Mouse (Mus musculus): ENCODE measurements at regions not wholly inside any gene's neighbourhood (a gene's known extent, or its start where the extent isn't known, plus 50 kb on each side); places are given as distances from the start of the nearest gene placed in this dataset.

DNA sequence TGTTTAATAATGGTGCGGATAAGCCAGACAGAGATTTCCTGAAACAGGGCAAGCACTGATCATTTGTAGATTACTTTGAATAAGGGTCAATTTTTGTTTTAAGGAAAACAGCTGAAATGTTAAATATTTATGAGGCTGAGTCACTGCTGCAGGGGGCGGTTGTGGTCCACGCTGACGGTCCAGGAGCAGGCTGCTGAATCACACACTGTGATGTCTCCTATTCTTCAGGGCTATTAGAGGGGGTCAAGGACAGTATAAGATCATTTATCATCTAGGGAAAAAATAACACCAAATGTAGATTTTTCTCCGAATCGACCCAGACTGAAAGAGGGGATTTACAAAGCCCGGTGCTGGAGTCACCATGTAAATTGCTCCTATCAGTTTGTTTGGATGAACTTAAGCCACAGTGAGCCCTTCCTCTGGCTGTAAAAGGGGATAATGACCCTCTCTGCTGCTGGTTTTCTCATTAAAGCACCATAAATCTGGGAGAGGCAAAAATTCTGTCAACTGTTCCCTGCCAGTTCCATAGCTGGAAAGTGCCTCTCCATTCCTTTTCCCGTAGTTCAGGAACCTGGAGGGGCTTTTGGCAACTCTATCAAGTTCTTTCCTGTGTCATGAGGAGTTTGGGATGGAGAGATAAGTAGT, 404.2 kb downstream of the Glrx3 start:
- TF ChIP-seq CTCF (IDR thresholded peaks at IDR 0.05; ENCODE audit: extremely low read depth, insufficient read depth, insufficient read length, insufficient replicate concordance): no peak
- TF ChIP-seq POLR2A (IDR thresholded peaks at IDR 0.05; ENCODE audit: low read depth, low read length): no peak
